Mouse (Mus musculus) left cerebral cortex, postnatal 14 days (tissue): ENCODE data around the gene Pdhb. TPM values are rescaled to one million over a fixed set of nuclear protein-coding genes. Genes with fewer than 3 reads are reported as not detected.
"Not testable (repeated sequence)": the region's sequence is repeated elsewhere in the genome, so short reads cannot be mapped to it uniquely, and the experiment has no call there.

ENCODE experiments used
- DNase-seq, 2 experiments: peaks; one replicate each; pipeline ENCODE4 v3.0.0; 2021 to 2022; ENCODE audit warnings: low spot score in 2 of 2, mixed read lengths in 1 of 2
- intact Hi-C: fragments of 180-260 bp; cut with DNase I; formaldehyde crosslinking; loops from one replicate; pipeline ENCODE4 v1.15.1; 2025
- total RNA-seq, 2 experiments: library from RNA; stranded (reverse); gene quantifications; 2 replicates each; pipeline ENCODE4 v1.2.3; 2021

The Pdhb gene
- total RNA-seq, 2 experiments from 2014 or later = 201 to 206 TPM

GRCm38 (mm10) chr14:8146611-8147223 is 26.1 kb downstream of the Pdhb start:
- intact Hi-C loops = no loop called here

DNA sequence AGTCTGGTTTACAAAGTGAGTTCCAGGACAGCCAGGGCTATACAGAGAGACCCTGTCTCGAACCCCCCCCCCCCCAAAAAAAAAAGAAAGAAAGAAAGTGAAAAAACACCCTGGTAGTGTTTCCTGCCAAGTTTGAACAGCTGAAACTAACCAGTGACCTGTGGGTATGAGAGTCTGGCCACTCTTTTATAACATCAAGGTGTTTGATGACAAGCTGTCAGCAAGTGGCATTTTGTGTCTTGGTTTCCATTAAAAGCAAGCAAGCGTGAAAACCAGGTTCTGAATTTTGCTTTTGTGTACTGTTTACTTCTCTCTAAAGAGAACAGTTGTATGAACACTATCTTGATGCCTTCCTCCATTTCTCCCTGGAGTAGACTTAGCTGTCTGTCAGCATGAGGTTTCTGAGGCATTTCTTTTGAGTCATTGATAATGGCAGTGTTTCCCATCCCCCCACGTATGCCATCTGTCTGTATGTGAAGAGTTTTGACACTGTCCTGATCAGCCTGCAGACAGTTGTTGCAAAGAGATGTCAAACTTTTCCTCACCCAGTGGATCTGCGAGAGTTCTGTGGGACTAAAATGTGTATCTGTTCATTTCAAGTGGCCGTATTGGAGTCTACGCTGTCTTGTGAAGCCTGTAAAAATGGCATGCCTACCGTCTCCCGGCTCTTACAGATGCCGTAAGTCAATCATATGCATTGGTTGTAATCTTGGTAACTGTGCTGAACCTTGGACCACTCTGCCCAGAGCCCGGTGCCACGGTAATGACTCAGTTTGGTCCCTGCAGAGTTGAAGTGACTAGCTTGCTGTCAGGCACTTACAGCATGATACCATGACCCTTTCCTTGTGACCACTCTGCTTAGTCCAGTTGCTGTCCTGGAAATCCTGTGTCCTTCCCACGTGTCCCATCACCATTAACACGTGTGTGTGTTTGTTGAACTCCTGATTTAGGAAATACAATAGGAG is 26.9 kb downstream of the Pdhb start:
- intact Hi-C loops = no loop called here

More at GRCm38 (mm10) chr14:8146611-8147223, 26.1 kb downstream of the Pdhb start:
- no peak for DNase-seq

GRCm38 (mm10) chr14:8141131-8141530 is 31.7 kb downstream of the Pdhb start:
- intact Hi-C loops = loop anchor here (5.0 kb wide), 1 partner anchor 44 kb away; the partner anchor contains the start of gene Pxk
- DNase-seq = no peak

More for the DNA sequence above, 26.9 kb downstream of the Pdhb start:
- no peak for DNase-seq

GRCm38 (mm10) chr14:8139724-8140710 is 32.8 kb downstream of the Pdhb start:
- no peak for DNase-seq
- intact Hi-C loops = loop anchor here (5.0 kb wide), 1 partner anchor 43 kb away; the partner anchor contains the start of gene Pxk

DNA sequence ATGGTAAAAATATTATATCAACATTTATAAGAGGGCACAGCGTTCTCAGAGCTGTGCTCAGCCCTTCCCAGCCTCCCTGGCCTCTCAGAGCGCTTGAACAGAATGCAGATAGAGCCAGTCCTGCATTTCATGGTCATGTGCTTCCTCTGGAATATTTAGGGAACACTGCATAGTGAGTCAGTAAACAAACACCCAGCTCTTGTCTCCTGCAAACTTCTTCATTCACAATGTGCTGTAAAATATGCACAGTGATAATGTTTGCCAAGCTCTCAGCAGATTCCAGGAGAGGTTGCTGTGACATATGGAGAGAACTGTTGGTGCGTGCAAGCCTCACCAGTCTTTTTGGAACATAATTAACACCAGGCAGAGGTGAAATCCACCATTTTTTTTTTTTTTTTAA is 37.7 kb downstream of the Pdhb start:
- peak; percentile 41 to 62 for DNase-seq
- intact Hi-C loops = loop anchor here (2.0 kb wide), 1 partner anchor 18 kb away; no protein-coding TSS in a partner anchor

- intact Hi-C loops = loop anchor here (2.0 kb wide), 1 partner anchor 17 kb away; no protein-coding TSS in a partner anchor
- DNase-seq = no peak
Observed at GRCm38 (mm10) chr14:8134234-8134633, 38.6 kb downstream of the Pdhb start.

- intact Hi-C loops = no loop called here
Observed at GRCm38 (mm10) chr14:8132789-8133188, 40.0 kb downstream of the Pdhb start.

DNA sequence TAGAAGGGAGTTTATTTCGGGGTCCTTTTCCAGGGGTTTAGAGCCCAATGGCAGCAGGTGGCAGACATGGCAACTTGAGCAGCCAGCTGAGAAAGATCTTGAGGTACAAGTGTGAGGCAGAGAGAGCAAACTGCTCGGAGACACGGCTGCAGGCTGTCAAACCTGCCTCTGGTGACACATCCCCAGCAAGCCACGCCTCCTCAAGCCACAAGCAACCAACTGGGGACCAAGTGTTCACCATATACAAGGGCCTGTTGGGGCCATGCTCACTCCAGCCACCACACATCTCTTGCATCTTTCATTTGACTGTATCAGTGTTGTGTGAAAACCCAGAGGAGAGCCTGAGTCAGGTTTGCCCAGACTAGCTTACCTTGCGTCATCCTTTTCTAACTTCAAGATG is 44.9 kb downstream of the Pdhb start:
- DNase-seq = no peak
- intact Hi-C loops = no loop called here

More at GRCm38 (mm10) chr14:8132789-8133188, 40.0 kb downstream of the Pdhb start:
- DNase-seq = no peak

- no peak for DNase-seq
- intact Hi-C loops = no loop called here
Observed at GRCm38 (mm10) chr14:8124046-8124881, 48.6 kb downstream of the Pdhb start.

DNA sequence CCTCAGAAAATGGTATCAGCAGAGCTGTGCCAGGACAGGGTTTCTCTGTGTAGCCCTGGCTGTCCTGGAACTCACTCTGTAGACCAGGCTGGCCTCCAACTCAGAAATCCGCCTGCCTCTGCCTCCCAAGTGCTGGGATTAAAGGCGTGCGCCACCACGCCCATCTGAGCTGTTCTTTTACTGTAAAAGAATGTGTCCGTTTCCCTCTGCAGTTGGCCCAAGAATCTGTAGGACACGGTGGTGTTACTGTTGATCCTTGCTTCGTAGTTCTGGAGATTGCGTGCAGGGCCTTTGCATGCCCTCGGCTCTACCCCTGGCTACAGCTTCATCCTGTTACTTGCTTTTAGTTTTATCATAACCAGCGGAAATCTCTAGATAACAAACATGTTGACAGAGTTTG is 49.2 kb downstream of the Pdhb start:
- DNase-seq, intact Hi-C loops: not testable (repeated sequence)

DNA sequence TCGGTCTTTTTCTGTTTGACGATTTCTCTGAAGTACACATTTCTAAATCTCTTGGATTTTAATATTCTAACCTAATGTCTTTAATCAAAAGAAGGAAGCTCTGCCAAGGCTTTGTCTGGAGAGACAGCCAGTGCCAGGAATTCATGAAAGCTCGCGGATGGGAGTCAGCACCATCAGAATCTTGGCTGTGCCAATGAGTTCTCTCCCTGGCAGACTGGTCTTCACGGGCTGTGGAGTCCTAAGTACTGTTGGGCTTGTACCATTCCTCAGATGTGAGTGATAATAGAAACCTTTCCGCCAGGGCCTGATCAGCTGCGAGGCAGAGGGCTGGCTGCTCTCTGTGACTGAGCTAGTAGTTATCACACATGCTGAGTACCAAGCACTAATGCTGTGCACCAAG is 49.7 kb downstream of the Pdhb start:
- intact Hi-C loops = no loop called here
- DNase-seq = no peak

- intact Hi-C loops = no loop called here
- no peak for DNase-seq
Observed at GRCm38 (mm10) chr14:8119904-8120303, 52.9 kb downstream of the Pdhb start.

GRCm38 (mm10) chr14:8119454-8119853 is 53.4 kb downstream of the Pdhb start:
- intact Hi-C loops = no loop called here
- DNase-seq = no peak

- DNase-seq = no peak
- intact Hi-C loops = loop anchor here (2.0 kb wide), 1 partner anchor 17 kb away; no protein-coding TSS in a partner anchor
Observed at GRCm38 (mm10) chr14:8117371-8117770, 55.5 kb downstream of the Pdhb start.
